Mouse (Mus musculus) erythroblast, embryonic 14.5 days (primary cell): Measurements from ENCODE around the gene Ccn1.

Source experiments
- GATA1 ChIP-seq: IDR thresholded peaks from 2 replicates; pipeline ENCODE4 v1.6.1; 2012; ENCODE audit warnings: low read length, inconsistent platforms, mixed read lengths
- TAL1 ChIP-seq: IDR thresholded peaks from 3 replicates; pipeline ENCODE4 v1.6.1; 2012; ENCODE audit warnings: low read length, inconsistent platforms, mixed read lengths

GRCm38 (mm10) chr3:145608320-145608719 lies 41.5 kb downstream of the Ccn1 start:
- TF ChIP-seq TAL1: no peak
- no peak for TF ChIP-seq GATA1
